Mouse (Mus musculus) liver, adult 2 months (tissue): ENCODE measurements around the gene Nop2.

Experiments
- CTCF ChIP-seq: fragments of 200-500 bp; IDR thresholded peaks from 2 replicates; pipeline ENCODE4 v1.5.1; 2011; ENCODE audit warnings: low read depth, low read length, control low read depth
- POLR2A ChIP-seq: fragments of 200-500 bp; IDR thresholded peaks from 2 replicates; pipeline ENCODE4 v1.6.1; 2011; ENCODE audit warnings: low read length, control low read depth; ENCODE audit not compliant: insufficient read depth; ENCODE audit errors: extremely low read depth

- TF ChIP-seq CTCF (no peak), POLR2A (no peak)
These were observed 24.8 kb downstream of the Nop2 start for GRCm38 (mm10) chr6:125156491-125156890.
